Mouse (Mus musculus): Measurements from ENCODE around the gene Slamf1.

Gene Slamf1

DNA sequence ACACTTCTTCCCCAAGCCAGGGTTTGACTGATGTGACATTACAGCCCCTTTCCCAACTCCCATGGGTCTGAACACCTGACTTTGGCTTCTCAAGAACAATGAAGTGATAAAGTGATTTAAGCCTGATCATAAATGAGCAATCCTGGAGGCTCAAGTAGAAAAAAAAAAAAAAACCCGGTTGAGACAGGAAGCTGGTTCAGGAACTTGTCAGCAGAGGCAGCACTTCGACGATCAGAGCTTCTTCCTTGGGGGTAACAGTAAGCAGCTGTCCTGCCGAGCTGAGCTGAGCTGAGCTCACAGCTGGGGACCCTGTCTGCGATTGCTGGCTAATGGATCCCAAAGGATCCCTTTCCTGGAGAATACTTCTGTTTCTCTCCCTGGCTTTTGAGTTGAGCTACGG is at the start of gene Slamf1:
Gene Slamf1 (plus strand): TSS at position 230 of the 400 bp plus-strand sequence.
- no peak for DNase-seq (ENCODE audit: low spot score)

DNA sequence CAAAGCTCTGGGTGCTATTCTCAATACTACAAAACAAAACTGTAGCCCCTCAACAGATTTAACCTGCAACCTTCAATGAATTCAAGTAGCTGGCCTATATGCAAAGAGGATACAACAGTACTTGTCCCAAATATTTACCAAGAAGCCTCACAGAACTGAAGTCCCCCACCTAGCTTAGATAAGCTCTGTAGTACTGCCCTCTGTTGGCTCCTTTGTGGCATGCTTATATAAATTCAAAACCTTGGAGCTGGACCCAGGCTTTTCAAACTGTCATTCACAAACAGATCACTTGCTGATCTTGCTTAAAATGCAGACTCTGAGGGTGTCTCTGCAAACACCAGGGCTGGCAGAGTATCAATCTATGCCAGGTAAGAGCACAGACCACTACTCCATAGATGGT is 35.7 kb upstream of the Slamf1 start:
- DNase-seq (ENCODE audit: low spot score) = no peak

DNA sequence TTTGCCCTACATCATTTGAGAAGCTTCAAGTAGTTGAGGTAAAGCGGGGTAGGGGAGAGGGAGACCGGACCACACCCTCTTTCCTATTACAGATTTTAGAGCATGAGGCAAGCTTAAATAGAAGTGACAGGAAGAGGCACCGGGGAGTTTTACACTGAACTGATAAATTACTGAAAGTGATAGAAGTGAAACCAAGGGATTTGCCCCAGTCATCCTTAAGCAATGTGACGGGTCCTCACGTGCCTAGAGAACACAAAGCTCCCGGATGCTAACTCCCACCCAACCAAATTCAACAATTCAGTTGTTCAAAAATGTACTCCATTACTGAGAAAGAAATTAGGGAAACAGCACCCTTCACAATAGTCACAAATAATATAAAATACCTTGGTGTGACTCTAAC is 32.0 kb upstream of the Slamf1 start:
- DNase-seq (ENCODE audit: low spot score) = no peak

DNA sequence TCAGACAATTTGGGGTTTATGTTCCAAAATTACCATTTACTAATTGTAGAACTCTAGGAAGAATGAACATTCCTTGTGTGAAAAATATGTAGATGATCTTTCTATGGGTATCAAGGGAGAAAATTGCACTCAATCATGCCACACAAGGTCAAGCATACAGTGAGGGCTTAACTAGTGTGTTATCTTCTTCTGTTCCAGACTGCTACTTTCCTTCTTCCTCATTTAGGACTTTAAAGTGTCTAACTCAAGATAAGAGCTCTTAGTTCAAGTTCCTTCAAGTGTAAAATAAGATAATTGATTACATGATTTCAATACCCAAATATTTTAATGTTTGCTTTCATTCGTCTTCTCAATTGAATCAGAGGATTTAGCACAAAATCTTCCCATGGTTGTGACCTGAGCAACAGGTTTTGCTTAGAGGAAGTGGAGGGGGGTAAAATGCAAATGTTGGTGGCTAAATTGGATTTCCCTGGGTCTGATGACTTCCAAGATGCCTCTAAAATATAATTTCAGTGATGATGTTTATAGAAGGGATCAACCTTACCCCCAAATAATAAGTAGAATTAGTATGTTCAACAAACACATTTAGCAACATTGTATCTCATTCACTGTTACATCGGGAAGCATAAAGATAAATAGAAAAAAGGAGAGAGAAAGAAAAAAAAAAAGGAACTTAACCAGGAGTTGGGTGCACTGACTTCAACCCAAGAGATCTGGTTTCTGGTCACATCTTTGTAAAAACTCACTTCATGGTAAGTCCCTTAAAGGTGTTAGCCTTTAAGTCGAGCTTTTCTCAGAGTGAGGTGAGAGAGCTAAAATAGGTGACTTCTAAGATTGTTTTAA is 18.6 kb upstream of the Slamf1 start:
- no peak for DNase-seq (ENCODE audit: low spot score)

DNA sequence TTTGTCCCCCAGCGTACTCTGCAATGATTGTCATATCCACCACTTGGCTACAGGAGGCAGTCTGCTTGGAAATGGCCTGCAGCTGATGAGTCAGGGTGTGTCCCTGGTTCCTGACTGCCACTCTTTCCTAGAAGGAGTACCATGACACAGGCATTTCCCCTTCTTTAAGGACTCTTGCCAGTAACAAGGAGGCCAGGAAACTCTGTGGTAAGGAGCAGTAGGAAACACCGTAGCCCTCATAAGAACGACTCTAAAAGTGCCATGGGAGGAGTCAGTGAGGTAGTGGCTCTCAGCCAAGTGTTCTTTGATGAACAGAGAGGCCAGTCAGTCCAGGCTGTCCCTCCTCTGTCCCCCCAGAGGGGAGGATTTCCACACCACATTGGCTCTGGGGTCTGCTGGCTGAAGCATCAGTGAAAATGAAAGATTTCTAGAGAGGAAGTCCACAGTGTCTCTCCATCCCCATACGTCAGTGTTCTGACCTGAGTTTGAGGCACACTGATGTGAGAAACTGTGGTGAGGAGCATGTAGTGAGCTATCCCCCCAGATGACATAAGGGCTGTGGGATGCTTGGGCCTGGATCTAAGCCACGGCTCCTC is 5.0 kb upstream of the Slamf1 start:
- no peak for DNase-seq (ENCODE audit: low spot score)

DNA sequence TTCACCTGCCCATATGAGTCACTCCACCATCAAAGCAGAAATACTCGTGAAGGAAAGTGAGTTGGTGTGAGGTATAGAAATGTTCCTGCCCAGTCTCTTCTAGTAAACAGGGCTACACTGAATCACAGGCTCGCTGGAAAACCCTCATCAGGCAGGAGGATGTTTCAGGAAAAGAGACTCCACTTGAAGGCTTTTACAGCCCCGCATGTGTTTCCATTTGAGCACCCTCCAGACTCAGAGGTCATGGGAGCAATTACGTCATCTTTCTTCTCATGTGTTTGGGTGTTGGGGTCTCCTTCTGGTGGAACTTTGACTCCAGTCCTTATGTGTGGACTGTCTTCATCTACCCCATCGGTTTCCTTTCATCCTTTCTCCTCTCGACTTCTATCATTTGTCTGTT is 4.1 kb downstream of the Slamf1 start:
- DNase-seq (ENCODE audit: low spot score) = no peak

DNA sequence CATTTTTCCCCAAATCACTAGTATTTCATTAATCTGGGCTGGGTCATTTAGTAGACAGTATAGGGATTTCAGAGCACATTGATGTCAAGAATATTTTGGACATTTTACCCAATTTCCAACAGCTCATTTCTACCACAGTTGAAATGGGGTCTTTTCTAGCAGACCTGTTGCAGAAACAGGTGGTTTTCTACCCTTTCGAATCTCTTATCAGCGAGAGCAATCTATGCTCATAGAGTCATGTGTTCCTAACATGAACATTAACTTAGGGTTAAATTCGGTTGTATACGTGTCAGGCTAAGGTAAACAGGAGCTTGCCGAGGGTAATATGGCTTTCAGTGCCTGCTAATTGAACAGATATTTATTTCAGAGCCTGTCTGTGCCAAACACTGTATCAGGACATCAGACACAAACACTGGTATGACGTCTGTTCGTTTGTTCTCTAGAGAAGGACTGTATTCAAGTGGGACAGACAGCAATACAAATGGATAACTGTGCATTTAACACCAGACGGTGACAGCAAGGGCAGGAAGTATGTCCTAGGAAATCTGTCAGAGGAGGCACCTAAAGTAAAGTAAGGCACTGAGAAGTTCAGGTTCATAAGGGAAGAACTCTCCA is 5.3 kb downstream of the Slamf1 start:
- no peak for DNase-seq (ENCODE audit: low spot score)

DNA sequence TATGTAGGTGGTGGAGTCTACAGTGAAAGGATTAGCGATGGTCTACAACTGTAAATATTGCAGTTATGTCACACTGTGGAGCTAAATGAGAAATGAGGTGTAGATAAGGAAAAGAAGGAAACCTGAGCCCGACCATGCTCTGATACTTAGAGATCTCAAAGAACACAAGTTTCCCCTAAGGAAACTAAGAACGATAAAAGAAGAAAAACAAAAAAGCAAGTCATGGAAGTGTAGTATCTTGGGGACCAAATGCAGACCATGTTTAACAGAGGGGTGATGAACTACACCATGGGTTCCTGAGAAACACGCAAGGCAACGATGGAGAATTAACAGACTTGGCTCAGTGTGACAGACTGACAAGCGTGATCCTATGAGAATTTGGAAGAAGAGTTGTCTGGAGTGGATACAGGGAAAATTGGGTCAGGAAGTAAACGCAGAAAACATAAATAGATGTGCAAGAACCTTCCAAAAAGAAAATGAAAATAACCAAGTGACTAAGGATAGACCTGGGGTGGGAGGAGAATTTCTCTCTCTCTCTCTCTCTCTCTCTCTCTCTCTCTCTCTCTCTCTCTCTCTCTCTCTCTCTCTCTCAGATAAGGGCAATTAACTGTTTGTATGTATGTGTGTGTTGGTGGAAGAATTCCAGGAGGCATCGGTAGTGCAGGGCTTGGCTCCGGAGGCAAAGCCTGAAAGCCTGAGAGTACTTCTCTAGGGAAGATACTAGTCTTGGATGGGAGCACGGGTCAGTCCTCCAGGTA is 6.5 kb downstream of the Slamf1 start:
- DNase-seq (ENCODE audit: low spot score) = no peak

DNA sequence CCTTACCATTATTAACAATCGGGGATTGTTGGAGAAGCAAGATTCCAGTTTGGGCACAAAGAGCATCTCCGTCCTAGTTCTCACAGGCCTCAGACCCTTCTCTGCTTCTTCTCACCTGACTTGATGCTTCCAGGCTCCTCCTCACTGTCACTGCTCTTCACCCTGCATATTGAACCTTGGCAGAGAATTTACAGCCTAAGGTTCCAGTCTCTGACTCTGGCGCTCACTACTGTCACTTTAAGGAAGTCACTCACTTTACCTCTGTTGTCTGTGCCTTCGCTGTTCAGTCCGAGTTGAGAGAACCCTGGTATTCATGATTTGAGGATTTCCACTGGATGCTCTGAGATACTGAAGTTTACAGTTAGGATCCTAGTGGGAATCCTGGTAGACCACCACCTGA is 7.3 kb downstream of the Slamf1 start:
- no peak for DNase-seq (ENCODE audit: low spot score)

DNA sequence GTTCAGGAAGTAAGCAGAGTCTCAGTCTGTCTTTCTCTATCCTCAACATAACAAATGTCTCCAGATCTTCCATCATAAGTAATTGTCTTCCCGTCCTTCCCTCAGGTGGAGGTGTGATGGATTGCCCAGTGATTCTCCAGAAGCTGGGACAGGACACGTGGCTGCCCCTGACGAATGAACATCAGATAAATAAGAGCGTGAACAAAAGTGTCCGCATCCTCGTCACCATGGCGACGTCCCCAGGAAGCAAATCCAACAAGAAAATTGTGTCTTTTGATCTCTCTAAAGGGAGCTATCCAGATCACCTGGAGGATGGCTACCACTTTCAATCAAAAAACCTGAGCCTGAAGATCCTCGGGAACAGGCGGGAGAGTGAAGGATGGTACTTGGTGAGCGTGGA is 7.8 kb downstream of the Slamf1 start:
- no peak for DNase-seq (ENCODE audit: low spot score)

DNA sequence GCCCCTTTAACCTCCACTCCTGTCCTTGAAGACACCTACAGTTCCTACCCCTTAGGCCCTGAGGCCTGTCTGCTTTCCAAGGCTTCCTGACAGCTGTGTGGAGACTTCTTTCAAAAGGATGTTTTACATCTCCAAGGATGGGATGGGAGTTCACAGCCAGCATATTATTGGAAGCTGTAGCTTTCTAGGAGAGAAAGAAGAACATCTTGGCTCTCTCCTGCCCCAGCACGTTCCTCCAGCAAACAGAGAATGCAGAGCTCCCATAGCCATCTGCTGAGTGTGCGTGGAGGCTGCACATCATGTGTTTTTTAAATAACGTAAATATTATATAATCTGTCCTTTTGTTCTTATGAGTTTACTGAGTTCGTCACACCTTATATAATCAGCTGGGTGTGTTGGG is 8.9 kb downstream of the Slamf1 start:
- DNase-seq (ENCODE audit: low spot score) = no peak

DNA sequence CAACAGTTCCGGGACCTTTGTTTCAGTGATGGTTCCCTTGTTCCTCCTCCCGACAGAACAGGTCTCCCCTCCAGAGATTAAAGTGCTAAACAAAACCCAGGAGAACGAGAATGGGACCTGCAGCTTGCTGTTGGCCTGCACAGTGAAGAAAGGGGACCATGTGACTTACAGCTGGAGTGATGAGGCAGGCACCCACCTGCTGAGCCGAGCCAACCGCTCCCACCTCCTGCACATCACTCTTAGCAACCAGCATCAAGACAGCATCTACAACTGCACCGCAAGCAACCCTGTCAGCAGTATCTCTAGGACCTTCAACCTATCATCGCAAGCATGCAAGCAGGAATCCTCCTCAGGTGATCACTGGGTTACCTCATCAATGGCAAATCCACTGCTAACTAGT is 10.1 kb downstream of the Slamf1 start:
- DNase-seq (ENCODE audit: low spot score) = no peak

DNA sequence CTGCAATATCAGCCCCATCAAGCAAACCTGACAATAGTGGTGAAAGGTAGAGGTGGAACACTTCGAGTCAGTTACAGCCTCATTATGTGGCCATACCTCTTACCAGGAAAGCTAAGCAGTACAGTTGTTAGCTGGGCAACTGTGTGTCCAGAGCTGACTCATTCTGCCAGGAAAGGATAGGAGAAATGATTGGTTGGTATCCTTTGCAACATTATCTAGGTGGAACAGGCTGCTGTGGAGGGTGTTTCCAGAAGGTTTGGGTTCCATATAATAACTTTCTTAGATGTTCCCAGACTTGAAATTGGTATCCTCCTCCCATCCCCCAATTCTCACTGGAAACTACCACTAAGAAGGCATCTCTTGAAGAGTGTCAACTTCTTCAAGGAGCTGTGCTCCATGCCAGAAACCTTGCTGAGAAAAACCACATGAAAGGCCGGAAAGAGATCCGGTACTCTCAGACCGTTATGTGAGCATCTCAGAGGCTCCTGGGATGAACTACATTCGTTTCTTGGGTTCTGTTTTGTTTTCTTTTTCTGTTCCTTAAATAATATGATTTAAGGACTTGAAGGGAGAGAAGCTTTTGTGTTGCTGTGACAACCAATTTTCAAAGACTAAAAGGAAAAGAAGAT is 15.5 kb downstream of the Slamf1 start:
- DNase-seq (ENCODE audit: low spot score) = no peak

DNA sequence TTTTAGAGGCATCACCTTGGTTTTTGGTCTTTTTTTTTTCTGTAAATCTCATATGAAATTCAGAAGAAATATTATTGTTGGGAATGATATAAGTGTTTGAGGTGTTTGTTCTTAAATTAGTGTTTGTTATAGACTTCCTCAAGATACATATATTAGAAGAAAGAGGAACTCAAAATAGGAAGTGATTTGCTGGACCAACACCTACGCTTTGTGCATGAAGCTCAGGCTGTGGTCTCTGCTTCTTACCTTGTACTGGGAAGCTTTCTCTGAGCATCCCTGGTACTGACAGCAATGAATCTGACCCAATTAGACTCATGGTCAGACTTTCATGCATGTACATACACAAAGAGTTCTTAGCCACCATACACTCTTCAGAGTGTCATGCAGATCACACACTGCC is 18.9 kb downstream of the Slamf1 start:
- no peak for DNase-seq (ENCODE audit: low spot score)

DNA sequence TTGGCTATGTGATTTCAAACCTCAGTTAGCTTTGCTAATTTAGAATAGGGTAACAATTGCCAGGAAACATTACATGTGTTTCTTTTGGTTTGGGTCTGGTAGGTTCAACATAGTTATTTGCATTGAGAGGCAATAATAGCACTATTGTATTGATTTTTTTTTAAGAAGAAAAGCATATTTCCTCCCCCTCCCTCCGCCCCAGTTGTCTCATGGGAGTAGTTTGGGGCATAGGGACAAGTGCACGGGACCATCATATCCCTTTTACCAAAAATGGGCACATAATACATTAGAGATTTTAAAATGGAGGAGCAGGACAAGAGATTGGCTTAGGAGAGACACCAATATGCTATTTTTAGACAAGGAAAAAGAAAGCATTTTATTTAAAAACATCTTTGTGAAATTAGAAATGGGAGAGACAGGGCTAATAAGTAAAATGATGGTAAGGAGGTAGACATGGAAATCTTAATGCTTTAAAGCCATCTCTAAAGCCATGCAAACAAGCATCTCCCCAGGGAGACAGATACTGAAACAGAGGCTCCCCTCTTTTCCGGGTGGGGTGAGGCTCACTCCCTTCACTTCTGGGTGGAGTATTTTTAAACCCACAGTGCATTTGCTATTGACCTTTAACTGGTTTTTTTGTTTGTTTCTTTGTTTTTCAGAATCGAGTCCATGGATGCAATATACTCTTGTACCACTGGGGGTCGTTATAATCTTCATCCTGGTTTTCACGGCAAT is 20.5 kb downstream of the Slamf1 start:
- no peak for DNase-seq (ENCODE audit: low spot score)

DNA sequence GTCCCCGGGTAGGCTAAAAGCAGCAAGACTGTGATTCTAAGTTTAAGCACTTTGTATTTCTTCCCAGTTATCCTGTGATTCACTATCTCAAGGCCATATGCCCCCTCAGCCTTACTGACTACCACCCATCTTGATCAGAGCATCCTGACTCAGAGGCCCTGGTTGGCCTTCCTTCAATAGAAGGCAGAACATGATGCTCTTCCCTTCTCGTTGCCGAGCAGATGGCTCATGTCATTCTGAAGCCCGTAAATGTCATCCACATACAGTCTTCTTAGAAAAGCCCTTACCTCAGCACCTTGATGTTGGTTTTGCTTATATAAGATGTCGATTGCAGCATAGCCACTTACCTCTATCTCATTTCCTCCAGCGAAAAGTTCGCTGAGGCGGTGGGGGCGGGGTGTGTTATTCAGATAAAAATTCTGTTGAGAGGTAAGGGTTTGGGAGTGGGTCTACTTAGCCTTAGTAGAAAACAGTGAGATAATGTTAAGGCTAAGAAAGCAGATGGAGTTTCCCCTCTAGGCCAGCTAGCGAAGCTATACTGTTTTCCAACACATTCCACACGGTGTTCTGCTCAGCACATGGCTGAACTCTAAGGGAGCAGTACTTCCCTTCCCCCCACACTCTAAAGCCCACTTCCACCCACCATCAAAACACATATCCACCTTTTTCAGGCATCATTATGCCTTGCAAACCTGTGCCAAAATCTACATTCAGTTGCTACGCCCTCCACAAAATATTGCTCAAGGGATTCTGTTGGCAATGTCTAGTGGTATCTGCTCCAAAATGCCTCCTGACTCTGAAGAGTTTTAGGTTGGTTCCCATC is 21.7 kb downstream of the Slamf1 start:
- DNase-seq (ENCODE audit: low spot score) = no peak

DNA sequence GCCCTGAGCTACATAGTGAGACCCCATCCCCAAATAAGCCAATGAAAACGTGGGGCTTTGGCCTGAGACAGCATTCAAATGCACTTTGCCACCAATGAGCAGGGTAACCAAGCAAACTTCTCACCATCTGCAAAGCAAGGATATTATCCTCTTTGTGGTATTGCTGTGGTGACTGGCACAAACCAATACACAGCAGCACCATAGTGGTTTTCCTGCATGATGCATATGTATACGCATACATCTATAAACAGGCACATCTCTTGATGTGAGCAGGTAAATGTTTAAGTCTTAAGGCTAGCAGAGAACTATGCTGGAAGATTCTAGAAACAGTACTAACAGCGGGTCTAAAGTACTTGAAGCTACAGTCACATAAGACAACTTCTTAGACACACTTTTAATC is 22.5 kb downstream of the Slamf1 start:
- DNase-seq (ENCODE audit: low spot score) = no peak

DNA sequence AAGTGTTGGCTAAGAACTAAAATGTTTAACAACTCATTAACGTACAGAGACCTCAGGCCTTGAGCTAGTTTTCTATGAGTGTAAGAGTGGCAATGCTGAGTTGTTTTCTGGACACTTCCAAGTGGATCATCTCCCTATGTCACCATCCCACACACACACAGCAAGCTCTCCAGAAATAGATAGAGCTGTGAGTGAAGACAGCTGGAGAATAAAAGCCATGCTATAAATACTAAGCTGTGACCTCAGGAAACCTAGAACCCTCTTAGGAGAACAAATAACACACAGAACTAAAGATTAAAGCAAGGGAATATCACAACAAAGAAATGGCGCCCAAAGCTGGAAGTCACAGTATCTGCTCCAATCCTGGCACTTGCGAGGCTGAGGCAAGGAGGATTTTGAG is 24.6 kb downstream of the Slamf1 start:
- no peak for DNase-seq (ENCODE audit: low spot score)

DNA sequence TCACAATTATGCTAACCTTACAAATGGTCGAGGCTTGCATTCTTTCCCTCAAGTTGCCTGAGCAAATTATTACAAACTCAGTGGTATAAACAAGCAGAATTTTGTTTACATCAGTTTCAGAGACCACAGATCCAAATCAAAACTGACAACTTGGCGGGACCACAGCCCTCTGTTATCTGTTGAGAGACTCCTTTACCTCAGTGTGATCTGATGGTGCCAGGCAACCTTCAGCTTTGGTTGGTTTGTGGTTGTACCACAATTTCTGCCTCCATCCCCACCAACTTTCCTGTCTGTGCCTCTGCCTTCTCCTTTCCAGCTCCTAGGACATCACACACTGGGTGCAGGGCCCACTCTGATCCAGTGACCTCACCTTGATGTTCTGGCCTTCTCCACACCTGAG is 29.3 kb downstream of the Slamf1 start:
- DNase-seq (ENCODE audit: low spot score) = no peak

DNA sequence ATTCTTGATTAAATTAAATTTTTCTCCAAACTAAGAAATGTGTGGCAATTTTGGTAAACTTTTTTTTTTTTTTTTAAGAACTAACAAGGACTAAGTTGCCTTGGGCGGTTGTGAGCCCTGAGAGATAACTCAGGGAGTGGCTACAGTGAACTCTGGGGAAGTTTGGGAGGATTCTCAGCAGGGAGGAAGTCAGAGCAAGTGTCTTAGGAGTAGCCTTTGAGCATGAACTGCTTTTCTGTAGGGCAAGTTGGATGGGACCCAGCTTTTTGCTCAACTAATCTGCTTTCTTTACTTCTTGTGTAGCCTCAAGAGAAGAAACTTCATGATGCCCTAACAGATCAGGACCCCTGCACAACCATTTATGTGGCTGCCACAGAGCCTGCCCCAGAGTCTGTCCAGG is 30.9 kb downstream of the Slamf1 start:
- no peak for DNase-seq (ENCODE audit: low spot score)

DNA sequence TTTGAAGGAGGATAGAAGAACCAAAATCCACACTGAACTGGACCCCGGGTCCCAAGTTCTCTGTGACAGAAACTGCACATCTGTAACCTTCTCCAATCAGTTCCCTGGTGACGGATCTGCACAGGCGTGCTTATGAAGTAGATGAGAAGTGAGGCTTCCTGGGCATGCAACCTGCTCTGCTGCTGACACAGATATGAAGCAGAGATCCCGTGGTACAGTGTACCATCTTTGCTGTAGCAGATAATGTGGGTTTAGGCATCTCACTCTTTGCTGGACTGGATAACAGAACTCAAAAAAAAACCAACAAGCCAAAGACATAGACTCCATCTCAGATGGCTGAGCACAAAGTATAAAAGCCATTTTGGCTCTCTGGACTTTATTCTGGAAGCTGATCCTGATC is 32.7 kb downstream of the Slamf1 start:
- no peak for DNase-seq (ENCODE audit: low spot score)
